Mouse (Mus musculus) cortical plate, adult 2 months (tissue): ENCODE results near the gene Cyp4f18.

Experiments used
- CTCF ChIP-seq: fragments of 200-500 bp; IDR thresholded peaks from 2 replicates; pipeline ENCODE4 v1.5.1; 2011; ENCODE audit warnings: mild to moderate bottlenecking, control low read depth, low read length; ENCODE audit not compliant: insufficient read depth; ENCODE audit errors: extremely low read depth
- POLR2A ChIP-seq: fragments of 200-500 bp; IDR thresholded peaks from 2 replicates; pipeline ENCODE4 v1.6.1; 2011; ENCODE audit warnings: mild to moderate bottlenecking, low read length, control low read depth; ENCODE audit not compliant: insufficient read depth; ENCODE audit errors: extremely low read depth

DNA sequence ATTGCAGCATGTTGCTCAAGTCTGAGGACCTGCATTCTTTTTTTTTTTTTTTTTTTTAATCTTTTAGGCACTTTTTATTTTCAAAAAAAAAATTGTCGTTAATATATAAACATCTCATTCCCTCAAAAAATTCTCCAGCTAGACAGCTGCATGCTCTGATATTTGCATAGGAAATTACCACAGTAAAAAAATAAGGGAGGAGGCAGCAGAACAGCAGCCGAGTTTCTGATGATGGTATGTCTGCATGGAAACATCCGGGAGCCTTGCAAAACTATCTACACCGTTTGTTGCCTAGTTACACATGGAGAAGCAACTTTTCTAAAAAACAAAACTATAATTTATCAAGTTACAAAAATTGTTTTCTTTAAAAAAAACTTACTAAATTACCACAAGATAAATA, 28.0 kb downstream of the Cyp4f18 start:
- TF ChIP-seq CTCF = no peak
- TF ChIP-seq POLR2A = no peak
